Mouse (Mus musculus) stomach, postnatal 0 days (tissue): ENCODE measurements around the gene Mgat5.

Source experiments
- CTCF ChIP-seq: IDR thresholded peaks from 2 replicates; pipeline ENCODE4 v1.5.1; 2016; ENCODE audit warnings: antibody characterized with exemption, low read depth, mild to moderate bottlenecking, moderate library complexity
- EP300 ChIP-seq: optimal IDR thresholded peaks from 2 replicates; pipeline ENCODE3; 2016; ENCODE audit warnings: antibody characterized with exemption

DNA sequence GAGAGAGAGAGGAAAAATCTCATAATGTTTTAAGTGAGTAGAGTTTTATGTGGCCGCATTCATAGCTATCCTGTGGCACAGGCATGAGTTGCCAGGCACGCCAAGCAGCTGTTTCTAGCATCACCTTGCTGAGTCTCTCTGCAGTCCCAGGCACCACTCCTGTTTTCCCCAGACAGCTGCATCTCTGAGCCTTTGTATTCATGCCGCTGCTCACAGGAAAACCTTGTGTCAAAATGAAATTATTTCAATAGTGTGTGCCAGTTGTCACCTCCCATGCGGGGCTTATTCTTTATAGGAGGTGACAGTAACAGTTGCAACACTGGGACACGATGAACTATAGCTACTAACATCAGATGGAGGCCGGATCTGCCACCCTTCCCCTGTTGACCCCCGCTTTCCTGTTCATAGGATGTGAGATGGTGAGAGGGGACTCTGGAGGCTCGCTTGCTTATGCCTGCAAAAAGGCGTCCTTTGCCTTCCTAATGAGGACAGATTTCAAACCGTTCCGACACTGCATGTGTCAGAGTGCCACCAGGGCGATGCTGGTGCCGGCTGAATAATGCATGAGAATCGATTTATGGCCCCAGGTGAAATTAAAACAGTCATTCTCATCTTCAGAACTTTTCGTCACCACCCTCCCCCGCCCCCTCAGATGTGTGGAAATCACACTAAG, 303.4 kb downstream of the Mgat5 start:
- TF ChIP-seq EP300 (no peak), CTCF (no peak)
